17 mouse cellular contexts compared by ENCODE assay signal in the genomic region with DNA sequence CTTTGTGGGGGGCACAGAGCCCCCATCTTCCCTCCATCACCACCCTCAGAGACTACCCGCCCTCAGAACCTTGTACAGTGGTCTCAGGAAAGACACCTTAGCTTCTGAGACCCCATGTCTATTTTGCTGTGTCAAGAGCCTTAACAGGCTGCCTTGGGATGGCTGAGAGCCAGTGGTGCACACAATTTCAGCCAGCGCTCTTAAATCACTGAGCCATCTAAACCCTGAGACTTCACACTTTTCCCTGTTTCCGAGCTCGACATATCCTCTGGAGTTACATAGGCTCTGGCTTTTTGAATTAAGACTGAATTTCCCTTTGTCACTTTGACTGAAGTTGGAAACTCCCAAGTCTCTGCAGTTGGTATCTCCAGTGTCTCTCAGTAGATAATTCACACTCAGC.
"Had no signal": no experiment of that assay in that cellular context is flagged by ENCODE, and none has a peak within 500 bp of the region (broad histone marks: within the 10 kb centered on the region; RNA-seq: fewer than 3 reads in every experiment).

No protein-coding gene starts in this region.

- ATAC-seq: lung, postnatal 0 days; midbrain, embryonic 13.5 days; midbrain, embryonic 15.5 days had no signal

- DNase-seq: lung, adult 2 months; lung, postnatal 14 days; lung, postnatal 36 days; right cerebral cortex, postnatal 14 days; thymus, adult 2 months; thymus, postnatal 25 days; thymus, postnatal 4 days had no signal

- H3K27me3 ChIP-seq: lung, embryonic 15.5 days; midbrain, embryonic 13.5 days; midbrain, embryonic 15.5 days; neural tube, embryonic 12.5 days; stomach, embryonic 15.5 days had no signal

- H3K4me2 ChIP-seq: lung, embryonic 15.5 days; midbrain, embryonic 11.5 days; midbrain, embryonic 13.5 days; midbrain, embryonic 15.5 days; neural tube, embryonic 12.5 days; stomach, embryonic 15.5 days had no signal

- H3K36me3 ChIP-seq: lung, embryonic 15.5 days; midbrain, embryonic 13.5 days; midbrain, embryonic 15.5 days; neural tube, embryonic 12.5 days; stomach, embryonic 15.5 days had no signal

- H3K4me3 ChIP-seq: lung, embryonic 15.5 days; megakaryocyte, embryonic 14.5 days; midbrain, embryonic 13.5 days; midbrain, embryonic 15.5 days; neural tube, embryonic 12.5 days; stomach, embryonic 15.5 days had no signal

- H3K9ac ChIP-seq: lung, embryonic 15.5 days; midbrain, embryonic 13.5 days; midbrain, embryonic 15.5 days; neural tube, embryonic 12.5 days; stomach, embryonic 15.5 days had no signal

- H3K4me1 ChIP-seq: lung, embryonic 15.5 days; megakaryocyte, embryonic 14.5 days; midbrain, embryonic 13.5 days; midbrain, embryonic 15.5 days; neural tube, embryonic 12.5 days; stomach, embryonic 15.5 days had no signal

- H3K9me3 ChIP-seq: lung, embryonic 15.5 days; megakaryocyte, embryonic 14.5 days; midbrain, embryonic 13.5 days; midbrain, embryonic 15.5 days; neural tube, embryonic 12.5 days; stomach, embryonic 15.5 days had no signal

- H3K27ac ChIP-seq: lung, embryonic 15.5 days; macrophage; midbrain, embryonic 13.5 days; midbrain, embryonic 15.5 days; neural tube, embryonic 12.5 days; stomach, embryonic 15.5 days; stomach, postnatal 0 days had no signal
